21 mouse cellular contexts compared by ENCODE assay signal in the genomic region with DNA sequence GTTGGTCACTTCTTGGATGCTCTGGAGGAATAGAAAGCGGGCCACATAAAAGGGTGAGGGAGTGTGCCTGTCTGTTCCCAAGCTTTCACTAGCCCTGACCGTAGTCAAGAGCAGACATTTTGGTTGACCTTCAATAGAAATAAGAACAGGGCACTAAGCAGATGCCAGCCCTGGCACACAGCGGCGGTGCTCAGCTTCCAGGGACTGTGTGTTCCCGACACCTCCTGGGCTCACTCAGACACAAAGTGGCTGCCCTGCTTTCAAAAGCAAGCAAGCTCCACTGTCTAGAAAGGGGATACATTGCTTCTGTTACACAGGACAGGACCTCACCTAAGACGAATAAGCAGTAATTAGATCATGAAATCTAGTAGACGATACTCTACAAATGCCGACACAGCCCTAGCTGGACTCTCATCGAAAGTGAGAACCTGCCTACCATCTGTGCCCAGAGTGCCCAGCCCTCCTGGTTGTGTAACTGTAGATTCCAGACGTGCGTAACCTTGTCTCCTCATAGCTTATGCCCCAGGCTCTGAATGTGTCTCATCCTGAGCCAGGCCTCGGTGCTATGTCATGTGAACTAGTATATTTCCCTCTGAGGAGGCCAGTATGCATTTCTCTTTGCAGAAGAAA. TPM values are rescaled to one million over a fixed set of nuclear protein-coding genes. Genes with fewer than 3 reads are reported as not detected.
DNase-seq lines count a peak whose midpoint lies in the region; ATAC-seq and TF ChIP-seq lines count a peak whose summit lies in the region.
"Had no signal": no experiment of that assay in that cellular context is flagged by ENCODE, and none has a peak within 500 bp of the region (broad histone marks: within the 10 kb centered on the region; RNA-seq: fewer than 3 reads in every experiment).

No protein-coding gene starts in this region.

- TF ChIP-seq CTCF in midbrain, postnatal 0 days (IDR thresholded peaks at IDR 0.05) = no peak

- DNase-seq in heart, adult 11 months = peak; percentile 95
- DNase-seq in heart, postnatal 4 days = no peak
- DNase-seq in midbrain, postnatal 0 days (ENCODE audit: low spot score) = peak; percentile 22
- no peak for DNase-seq in midbrain, embryonic 10.5 days (ENCODE audit: low spot score)
- peak; percentile 15 for DNase-seq in gastrocnemius, postnatal 10 days
- peak; percentile 15 to 29 for DNase-seq in heart, postnatal 14 days
- DNase-seq in spleen, postnatal 4 days (ENCODE audit: low spot score in 2 of 2) = no peak
- DNase-seq: adrenal gland, postnatal 14 days; kidney, adult 18-20 months; kidney, postnatal 25 days had no signal

- no peak overlapping the region for H3K4me2 ChIP-seq in midbrain, postnatal 0 days (ENCODE audit: low read depth, low read length, poor library complexity, severe bottlenecking)
- H3K4me2 ChIP-seq: hindbrain, embryonic 13.5 days; lung, embryonic 15.5 days had no signal

- WGBS in midbrain, postnatal 0 days = 93% methylated on average over 12 of the region's 12 CpGs
- WGBS in midbrain, embryonic 10.5 days = 92% methylated on average over 12 of the region's 12 CpGs

- H3K36me3 ChIP-seq in midbrain, postnatal 0 days (ENCODE audit: insufficient read depth, low read length) = no peaks in the 10 kb centered on the region
- no peaks in the 10 kb centered on the region for H3K36me3 ChIP-seq in midbrain, embryonic 10.5 days
- H3K36me3 ChIP-seq: hindbrain, embryonic 13.5 days; lung, embryonic 15.5 days had no signal

- H3K9ac ChIP-seq in midbrain, postnatal 0 days (replicated peaks; ENCODE audit: low read length, poor library complexity, severe bottlenecking) = no peak overlapping the region
- H3K9ac ChIP-seq: hindbrain, embryonic 13.5 days; lung, embryonic 15.5 days had no signal

- H3K27me3 ChIP-seq in midbrain, postnatal 0 days (ENCODE audit: insufficient read depth, low read length) = no peaks in the 10 kb centered on the region
- H3K27me3 ChIP-seq in midbrain, embryonic 10.5 days (ENCODE audit: low read depth, poor library complexity, severe bottlenecking) = no peaks in the 10 kb centered on the region
- H3K27me3 ChIP-seq: hindbrain, embryonic 13.5 days; lung, embryonic 15.5 days had no signal

- intact Hi-C loops in heart, postnatal 14 days (cut with DNase I) = no loop called here

- H3K27ac ChIP-seq in midbrain, postnatal 0 days (ENCODE audit: low read depth, low read length) = no peak overlapping the region
- no peak overlapping the region for H3K27ac ChIP-seq in midbrain, embryonic 10.5 days (replicated peaks)
- H3K27ac ChIP-seq: hindbrain, embryonic 13.5 days; lung, embryonic 15.5 days had no signal

- H3K9me3 ChIP-seq in midbrain, postnatal 0 days (ENCODE audit: low read length) = no peaks in the 10 kb centered on the region
- no peaks in the 10 kb centered on the region for H3K9me3 ChIP-seq in midbrain, embryonic 10.5 days (replicated peaks)
- H3K9me3 ChIP-seq: hindbrain, embryonic 13.5 days; lung, embryonic 15.5 days had no signal

- ATAC-seq in midbrain, postnatal 0 days (ENCODE audit: low FRiP score) = no peak

- H3K4me1 ChIP-seq in midbrain, postnatal 0 days (ENCODE audit: insufficient read depth, low read length) = no peaks in the 10 kb centered on the region
- H3K4me1 ChIP-seq in midbrain, embryonic 10.5 days = no peaks in the 10 kb centered on the region
- H3K4me1 ChIP-seq: hindbrain, embryonic 13.5 days; lung, embryonic 15.5 days had no signal

- no peak overlapping the region for H3K4me3 ChIP-seq in midbrain, postnatal 0 days (ENCODE audit: low read depth, low read length)
- H3K4me3 ChIP-seq in midbrain, embryonic 10.5 days = no peak overlapping the region
- H3K4me3 ChIP-seq: hindbrain, embryonic 13.5 days; lung, embryonic 15.5 days had no signal

RNA-seq across cellular contexts. Expression of a gene that starts 37.3 kb away (rescaled TPM):
- total RNA-seq in heart, postnatal 4 days (2021) = not detected
- not detected in 2 replicates for total RNA-seq in midbrain, postnatal 0 days (2014; rRNA removed)
- polyA plus RNA-seq in midbrain, postnatal 0 days (2015; fragmentation: Nextera tagmentation; extraction: Ambion mirVana) = not detected in 2 replicates
- not detected in 2 replicates for polyA plus RNA-seq in midbrain, embryonic 10.5 days (2016; fragmentation: Nextera tagmentation; extraction: Ambion mirVana)
- not detected for total RNA-seq in gastrocnemius, postnatal 10 days (2021)
- total RNA-seq in heart, postnatal 14 days (2021) = not detected
- total RNA-seq: adrenal gland, postnatal 14 days; granulocyte monocyte progenitor cell, adult 5-6 weeks; left cerebral cortex, postnatal 10 days; liver, adult 2 months; megakaryocyte, adult 5-6 weeks; MEL; monocyte, adult 5-6 weeks had no signal
- polyA plus RNA-seq: embryonic facial prominence, embryonic 11.5 days; hindbrain, embryonic 13.5 days; liver, adult 2 months; lung, embryonic 15.5 days; neural tube, embryonic 14.5 days; stomach, embryonic 14.5 days had no signal

Comparison
In these comparisons a context has a peak if more than half of its experiments do, and no peak if none do; other contexts are left out.
1. DNase-seq: peak in heart, adult 11 months (single experiment), midbrain, postnatal 0 days (single experiment), gastrocnemius, postnatal 10 days (single experiment) and heart, postnatal 14 days (2 of 2); none in heart, postnatal 4 days (single experiment), midbrain, embryonic 10.5 days (single experiment) and spleen, postnatal 4 days (0 of 2).